Mouse (Mus musculus) cerebellum, postnatal 25 days (tissue): ENCODE measurements around the gene Gpr183.

Experiments used
- DNase-seq, 2 experiments: peaks; one replicate each; pipeline ENCODE4 v3.0.0; 2021; ENCODE audit warnings: mixed read lengths in 2 of 2

The Gpr183 gene

GRCm38 (mm10) chr14:121955176-121955795, 9.7 kb downstream of the Gpr183 start:
- DNase-seq: no peak

- DNase-seq: no peak
These were observed 10.4 kb downstream of the Gpr183 start for GRCm38 (mm10) chr14:121954608-121955007.

GRCm38 (mm10) chr14:121954129-121954528, 10.9 kb downstream of the Gpr183 start:
- no peak for DNase-seq

- no peak for DNase-seq
These were observed 13.0 kb downstream of the Gpr183 start for GRCm38 (mm10) chr14:121952046-121952400.

- no peak for DNase-seq
These were observed 13.5 kb downstream of the Gpr183 start for GRCm38 (mm10) chr14:121951399-121952045.

GRCm38 (mm10) chr14:121949897-121950296, 15.1 kb downstream of the Gpr183 start:
- no peak for DNase-seq

GRCm38 (mm10) chr14:121949436-121949835, 15.6 kb downstream of the Gpr183 start:
- DNase-seq: no peak

GRCm38 (mm10) chr14:121947966-121948365, 17.0 kb downstream of the Gpr183 start:
- no peak for DNase-seq

GRCm38 (mm10) chr14:121947201-121947760, 17.7 kb downstream of the Gpr183 start:
- no peak for DNase-seq

GRCm38 (mm10) chr14:121946728-121947127, 18.3 kb downstream of the Gpr183 start:
- DNase-seq: no peak

GRCm38 (mm10) chr14:121946131-121946530, 18.9 kb downstream of the Gpr183 start:
- no peak for DNase-seq

- no peak for DNase-seq
These were observed 25.4 kb downstream of the Gpr183 start for GRCm38 (mm10) chr14:121939582-121939981.

- DNase-seq: no peak
These were observed 26.5 kb downstream of the Gpr183 start for GRCm38 (mm10) chr14:121938256-121939191.

GRCm38 (mm10) chr14:121937601-121938255, 27.3 kb downstream of the Gpr183 start:
- DNase-seq: no peak

GRCm38 (mm10) chr14:121936856-121937255, 28.1 kb downstream of the Gpr183 start:
- DNase-seq: no peak

GRCm38 (mm10) chr14:121936356-121936755, 28.6 kb downstream of the Gpr183 start:
- no peak for DNase-seq

- no peak for DNase-seq
These were observed 30.4 kb downstream of the Gpr183 start for GRCm38 (mm10) chr14:121934597-121934946.

- DNase-seq: no peak
These were observed 30.9 kb downstream of the Gpr183 start for GRCm38 (mm10) chr14:121933906-121934596.

- DNase-seq: no peak
These were observed 32.8 kb downstream of the Gpr183 start for GRCm38 (mm10) chr14:121932180-121932579.

GRCm38 (mm10) chr14:121931594-121931993, 33.4 kb downstream of the Gpr183 start:
- DNase-seq: no peak

GRCm38 (mm10) chr14:121930731-121931383, 34.1 kb downstream of the Gpr183 start:
- no peak for DNase-seq
